Mouse (Mus musculus): ENCODE data around the gene Cdk14. TPM values are rescaled to one million over a fixed set of nuclear protein-coding genes. Genes with fewer than 3 reads are reported as not detected.

The Cdk14 gene
- polyA plus RNA-seq, 1 experiment, result 11.2 TPM

- TF ChIP-seq TCF3 (IDR thresholded peaks at IDR 0.05; ENCODE audit: insufficient read length, low read depth) (no peak), POLR2A (IDR thresholded peaks at IDR 0.05; ENCODE audit: insufficient read length, low read depth) (no peak), SRF (IDR thresholded peaks at IDR 0.05; ENCODE audit: control insufficient read depth, insufficient read length, low read depth) (no peak), USF1 (IDR thresholded peaks at IDR 0.05; ENCODE audit: low read depth) (no peak)
- H3K79me2 ChIP-seq (ENCODE audit: control insufficient read depth, insufficient read depth), result peaks cover 72% of the 10 kb centered on the region
- no peak overlapping the region for H3K4me3 ChIP-seq
Observed at GRCm38 (mm10) chr5:5283756-5284430, 136.2 kb downstream of the Cdk14 start.

GRCm38 (mm10) chr5:5282425-5282824 lies 137.7 kb downstream of the Cdk14 start:
- H3ac ChIP-seq (ENCODE audit: control insufficient read depth, insufficient read length), result no peak overlapping the region
- no peak overlapping the region for H3K4me3 ChIP-seq
- no peak for TF ChIP-seq MYOD1 (IDR thresholded peaks at IDR 0.05; ENCODE audit: control insufficient read depth in 1 of 3, insufficient read length in 2 of 3, low read depth in 2 of 3)
- no peak for TF ChIP-seq SRF (IDR thresholded peaks at IDR 0.05; ENCODE audit: control insufficient read depth, insufficient read length, low read depth)
- TF ChIP-seq MAX (IDR thresholded peaks at IDR 0.05; ENCODE audit: low read depth), result no peak
- TF ChIP-seq TCF3 (IDR thresholded peaks at IDR 0.05; ENCODE audit: insufficient read length, low read depth), result no peak
- no peak for TF ChIP-seq MYOG (IDR thresholded peaks at IDR 0.05; ENCODE audit: control insufficient read depth in 1 of 3, insufficient read depth in 1 of 3, insufficient read length in 2 of 3, low read depth in 2 of 3)
- TF ChIP-seq TCF12 (IDR thresholded peaks at IDR 0.05; ENCODE audit: insufficient read depth, poor library complexity, severe bottlenecking), result no peak
- TF ChIP-seq POLR2AphosphoS2 (IDR thresholded peaks at IDR 0.05; ENCODE audit: insufficient read length, low read depth), result no peak
- TF ChIP-seq REST (IDR thresholded peaks at IDR 0.05; ENCODE audit: insufficient read depth, insufficient read length), result no peak
- TF ChIP-seq CEBPB (IDR thresholded peaks at IDR 0.05; ENCODE audit: insufficient read depth, poor library complexity, severe bottlenecking), result no peak
- TF ChIP-seq USF1 (IDR thresholded peaks at IDR 0.05; ENCODE audit: low read depth), result no peak
- TF ChIP-seq POLR2A (IDR thresholded peaks at IDR 0.05; ENCODE audit: insufficient read length, low read depth), result no peak
- no peak for TF ChIP-seq E2F4 (IDR thresholded peaks at IDR 0.05; ENCODE audit: insufficient read depth)
- H3K79me2 ChIP-seq (ENCODE audit: control insufficient read depth, insufficient read depth), result peaks cover 76% of the 10 kb centered on the region
- H3K36me3 ChIP-seq (ENCODE audit: control insufficient read depth, insufficient read depth), result no peaks in the 10 kb centered on the region
- no peaks in the 10 kb centered on the region for H3K27me3 ChIP-seq (ENCODE audit: control insufficient read depth, insufficient read depth, insufficient read length)
- H3K4me2 ChIP-seq (ENCODE audit: low read depth), result no peak overlapping the region

More at GRCm38 (mm10) chr5:5283756-5284430, 136.2 kb downstream of the Cdk14 start:
- Histone ChIP-seq H3ac (ENCODE audit: control insufficient read depth, insufficient read length) (no peak overlapping the region), H3K36me3 (ENCODE audit: control insufficient read depth, insufficient read depth) (no peaks in the 10 kb centered on the region), H3K4me2 (ENCODE audit: low read depth) (no peak overlapping the region), H3K27me3 (ENCODE audit: control insufficient read depth, insufficient read depth, insufficient read length) (no peaks in the 10 kb centered on the region)

- Histone ChIP-seq H3K36me3 (ENCODE audit: control insufficient read depth, insufficient read depth) (no peaks in the 10 kb centered on the region), H3K4me2 (ENCODE audit: low read depth) (no peak overlapping the region), H3K79me2 (ENCODE audit: control insufficient read depth, insufficient read depth) (peaks cover 49% of the 10 kb centered on the region), H3K4me3 (no peak overlapping the region), H3ac (ENCODE audit: control insufficient read depth, insufficient read length) (no peak overlapping the region), H3K27me3 (ENCODE audit: control insufficient read depth, insufficient read depth, insufficient read length) (no peaks in the 10 kb centered on the region)
- TF ChIP-seq POLR2A (IDR thresholded peaks at IDR 0.05; ENCODE audit: insufficient read length, low read depth), result no peak
Observed at GRCm38 (mm10) chr5:5275321-5275720, 144.8 kb downstream of the Cdk14 start.

- no peak overlapping the region for H3ac ChIP-seq (ENCODE audit: control insufficient read depth, insufficient read length)
- H3K79me2 ChIP-seq (ENCODE audit: control insufficient read depth, insufficient read depth), result peaks cover 44% of the 10 kb centered on the region
- no peaks in the 10 kb centered on the region for H3K27me3 ChIP-seq (ENCODE audit: control insufficient read depth, insufficient read depth, insufficient read length)
- H3K4me2 ChIP-seq (ENCODE audit: low read depth), result no peak overlapping the region
- TF ChIP-seq POLR2A (IDR thresholded peaks at IDR 0.05; ENCODE audit: insufficient read length, low read depth), result no peak
- TF ChIP-seq REST (IDR thresholded peaks at IDR 0.05; ENCODE audit: insufficient read depth, insufficient read length), result no peak
- no peak for TF ChIP-seq USF1 (IDR thresholded peaks at IDR 0.05; ENCODE audit: low read depth)
- TF ChIP-seq E2F4 (IDR thresholded peaks at IDR 0.05; ENCODE audit: insufficient read depth), result no peak
- TF ChIP-seq MYOD1 (IDR thresholded peaks at IDR 0.05; ENCODE audit: control insufficient read depth in 1 of 3, insufficient read length in 2 of 3, low read depth in 2 of 3), result no peak
- no peak for TF ChIP-seq TCF12 (IDR thresholded peaks at IDR 0.05; ENCODE audit: insufficient read depth, poor library complexity, severe bottlenecking)
- no peak for TF ChIP-seq MAX (IDR thresholded peaks at IDR 0.05; ENCODE audit: low read depth)
- no peak for TF ChIP-seq SRF (IDR thresholded peaks at IDR 0.05; ENCODE audit: control insufficient read depth, insufficient read length, low read depth)
- no peak for TF ChIP-seq TCF3 (IDR thresholded peaks at IDR 0.05; ENCODE audit: insufficient read length, low read depth)
- no peak for TF ChIP-seq POLR2AphosphoS2 (IDR thresholded peaks at IDR 0.05; ENCODE audit: insufficient read length, low read depth)
- TF ChIP-seq MYOG (IDR thresholded peaks at IDR 0.05; ENCODE audit: control insufficient read depth in 1 of 3, insufficient read depth in 1 of 3, insufficient read length in 2 of 3, low read depth in 2 of 3), result no peak
- no peak for TF ChIP-seq CEBPB (IDR thresholded peaks at IDR 0.05; ENCODE audit: insufficient read depth, poor library complexity, severe bottlenecking)
- no peaks in the 10 kb centered on the region for H3K36me3 ChIP-seq (ENCODE audit: control insufficient read depth, insufficient read depth)
- no peak overlapping the region for H3K4me3 ChIP-seq
Observed at GRCm38 (mm10) chr5:5274318-5274717, 145.8 kb downstream of the Cdk14 start.

GRCm38 (mm10) chr5:5266787-5267126 lies 153.4 kb downstream of the Cdk14 start:
- Histone ChIP-seq H3K36me3 (ENCODE audit: control insufficient read depth, insufficient read depth) (no peaks in the 10 kb centered on the region), H3K4me2 (ENCODE audit: low read depth) (no peak overlapping the region), H3K4me3 (no peak overlapping the region), H3ac (ENCODE audit: control insufficient read depth, insufficient read length) (no peak overlapping the region), H3K79me2 (ENCODE audit: control insufficient read depth, insufficient read depth) (peaks cover 63% of the 10 kb centered on the region), H3K27me3 (ENCODE audit: control insufficient read depth, insufficient read depth, insufficient read length) (no peaks in the 10 kb centered on the region)
- TF ChIP-seq CEBPB (IDR thresholded peaks at IDR 0.05; ENCODE audit: insufficient read depth, poor library complexity, severe bottlenecking), result no peak
- TF ChIP-seq MAX (IDR thresholded peaks at IDR 0.05; ENCODE audit: low read depth), result no peak
